Mouse (Mus musculus) neural tube, embryonic 13.5 days (tissue): ENCODE data around the gene Etnk1. TPM values are rescaled to one million over a fixed set of nuclear protein-coding genes. Genes with fewer than 3 reads are reported as not detected.

Experiments used
- polyA plus RNA-seq: library from polyadenylated mRNA; unstranded; fragments of >200 nt; fragmentation: Nextera tagmentation; extraction: Ambion mirVana; gene quantifications from 2 replicates; pipeline ENCODE4 v1.2.1, GENCODE M21; 2015

Gene Etnk1
- polyA plus RNA-seq, 1 experiment from 2014 or later: 35.4 TPM

Other genes starting within 250 kb of the Etnk1 start
- 9.8 and 10.0 TPM in 2 replicates for gene St8sia1, start 202.8 kb upstream of the Etnk1 start, polyA plus RNA-seq
- 44.2 and 44.6 TPM in 2 replicates for gene C2cd5, start 67.1 kb upstream of the Etnk1 start, polyA plus RNA-seq